Mouse (Mus musculus) kidney, adult 2 months (tissue): ENCODE data around the gene Itpk1. TPM values are rescaled to one million over a fixed set of nuclear protein-coding genes. Genes with fewer than 3 reads are reported as not detected.

Experiments used
- DNase-seq: peaks from one replicate; pipeline ENCODE4 v3.0.0; 2021
- H3K27ac ChIP-seq: fragments of 200-500 bp; 2 replicates; pipeline ENCODE4 v1.5.1; 2012; ENCODE audit warnings: low read depth, low read length, control low read depth, inconsistent platforms; ENCODE audit not compliant: insufficient read depth
- H3K27me3 ChIP-seq: fragments of 200-500 bp; replicated peaks from 2 replicates; pipeline ENCODE4 v1.6.1; 2012; ENCODE audit warnings: mild to moderate bottlenecking, moderate library complexity, low read length, inconsistent platforms; ENCODE audit not compliant: control insufficient read depth, insufficient read depth
- H3K36me3 ChIP-seq: fragments of 200-500 bp; 2 replicates; pipeline ENCODE4 v1.6.1; 2012; ENCODE audit warnings: mild to moderate bottlenecking, moderate library complexity, low read length, inconsistent platforms; ENCODE audit not compliant: control insufficient read depth, insufficient read depth
- H3K4me1 ChIP-seq: fragments of 200-500 bp; 2 replicates; pipeline ENCODE4 v1.6.1; 2011; ENCODE audit warnings: low read length; ENCODE audit not compliant: control insufficient read depth, insufficient read depth
- H3K4me3 ChIP-seq: fragments of 200-500 bp; 2 replicates; pipeline ENCODE4 v1.5.1; 2011; ENCODE audit warnings: mild to moderate bottlenecking, low read depth, low read length, control low read depth; ENCODE audit not compliant: insufficient read depth
- CTCF ChIP-seq: fragments of 200-500 bp; conservative IDR thresholded peaks from 2 replicates; pipeline ENCODE4 v1.5.1; 2011; ENCODE audit warnings: low read depth, mild to moderate bottlenecking, control low read depth, low read length, moderate library complexity, mixed read lengths; ENCODE audit not compliant: insufficient read depth, insufficient read length
- POLR2A ChIP-seq: fragments of 200-500 bp; IDR thresholded peaks from one replicate; pipeline ENCODE4 v1.6.1; 2011; ENCODE audit warnings: low read depth, low read length, control low read depth
- WGBS: fragments of 180-500 bp; shearing (Covaris S2); methylation state at CpG from one replicate; pipeline ENCODE4 v1.1.7; 2018; 5-methylcytosine and 5-hydroxymethylcytosine counted together
- polyA plus RNA-seq: library from polyadenylated mRNA; depleted of rRNA; stranded (reverse); fragments of >200 nt; gene quantifications from 2 replicates; pipeline ENCODE4 v1.2.3, GENCODE M21; 2012

Gene Itpk1
- polyA plus RNA-seq, 1 experiment, result 29.0 TPM

GRCm38 (mm10) chr12:102565086-102565485, 139.6 kb downstream of the Itpk1 start:
- no peak for DNase-seq
- no peaks in the 10 kb centered on the region for H3K36me3 ChIP-seq
- WGBS, result 71% methylated on average over 6 of the region's 6 CpGs
- no peaks in the 10 kb centered on the region for H3K4me1 ChIP-seq
- H3K4me3 ChIP-seq, result no peak overlapping the region
- H3K27me3 ChIP-seq, result no peaks in the 10 kb centered on the region
- TF ChIP-seq CTCF, result no peak
- no peak for TF ChIP-seq POLR2A
- H3K27ac ChIP-seq, result no peak overlapping the region

- H3K27me3 ChIP-seq, result no peaks in the 10 kb centered on the region
- H3K4me3 ChIP-seq, result no peak overlapping the region
- H3K4me1 ChIP-seq, result no peaks in the 10 kb centered on the region
- no peak for TF ChIP-seq POLR2A
- no peak for TF ChIP-seq CTCF
- H3K27ac ChIP-seq, result no peak overlapping the region
- no peaks in the 10 kb centered on the region for H3K36me3 ChIP-seq
- 74% methylated on average over 5 of the region's 5 CpGs for WGBS
- DNase-seq, result no peak
Measured at GRCm38 (mm10) chr12:102557372-102557771, 147.4 kb downstream of the Itpk1 start.

GRCm38 (mm10) chr12:102555850-102556249, 148.9 kb downstream of the Itpk1 start:
- H3K27me3 ChIP-seq, result no peaks in the 10 kb centered on the region
- WGBS, result 77% methylated on average over 3 of the region's 3 CpGs
- no peak overlapping the region for H3K4me3 ChIP-seq
- no peak overlapping the region for H3K27ac ChIP-seq
- no peak for TF ChIP-seq POLR2A
- no peak for TF ChIP-seq CTCF
- no peaks in the 10 kb centered on the region for H3K4me1 ChIP-seq
- no peaks in the 10 kb centered on the region for H3K36me3 ChIP-seq
- DNase-seq, result no peak

- Histone ChIP-seq H3K36me3 (no peaks in the 10 kb centered on the region), H3K4me1 (no peaks in the 10 kb centered on the region), H3K4me3 (no peak within 1 kb of the TSS), H3K27ac (no peak within 1 kb of the TSS), H3K27me3 (no peaks in the 10 kb centered on the region)
- peak; percentile 51 for DNase-seq
- WGBS, result 3% methylated on average over 48 of the region's 48 CpGs
- TF ChIP-seq CTCF, result no peak
- TF ChIP-seq POLR2A, result no peak
Measured at GRCm38 (mm10) chr12:102554721-102555516, 149.8 kb downstream of the Itpk1 start, which contains the start of gene Chga. Gene Chga, plus strand, starts transcription at chr12:102554969.

- WGBS, result 77% methylated on average over 14 of the region's 14 CpGs
- no peak overlapping the region for H3K4me3 ChIP-seq
Measured at GRCm38 (mm10) chr12:102553705-102554275, 150.9 kb downstream of the Itpk1 start.

GRCm38 (mm10) chr12:102552001-102552400, 152.7 kb downstream of the Itpk1 start:
- TF ChIP-seq CTCF (no peak), POLR2A (no peak)
- H3K27ac ChIP-seq, result no peak overlapping the region
- 58% methylated on average over 6 of the region's 6 CpGs for WGBS
- no peaks in the 10 kb centered on the region for H3K4me1 ChIP-seq
- H3K36me3 ChIP-seq, result no peaks in the 10 kb centered on the region
- H3K27me3 ChIP-seq, result no peaks in the 10 kb centered on the region
- no peak for DNase-seq
- no peak overlapping the region for H3K4me3 ChIP-seq

More at GRCm38 (mm10) chr12:102553705-102554275, 150.9 kb downstream of the Itpk1 start:
- H3K27me3 ChIP-seq, result no peaks in the 10 kb centered on the region
- TF ChIP-seq POLR2A (no peak), CTCF (no peak)
- no peaks in the 10 kb centered on the region for H3K4me1 ChIP-seq
- DNase-seq, result no peak
- H3K36me3 ChIP-seq, result no peaks in the 10 kb centered on the region
- no peak overlapping the region for H3K27ac ChIP-seq

- no peak for DNase-seq
- TF ChIP-seq CTCF, result no peak
- TF ChIP-seq POLR2A, result no peak
- H3K4me3 ChIP-seq, result no peak overlapping the region
- no peaks in the 10 kb centered on the region for H3K36me3 ChIP-seq
- H3K4me1 ChIP-seq, result no peaks in the 10 kb centered on the region
- 89% methylated on average over 3 of the region's 3 CpGs for WGBS
- H3K27me3 ChIP-seq, result no peaks in the 10 kb centered on the region
- no peak overlapping the region for H3K27ac ChIP-seq
Measured at GRCm38 (mm10) chr12:102551186-102551585, 153.5 kb downstream of the Itpk1 start.
